Mouse (Mus musculus): Measurements from ENCODE around the gene Slc10a1.

Slc10a1 gene

GRCm38 (mm10) chr12:80927518-80927917 lies 41.0 kb downstream of the Slc10a1 start:
- DNase-seq (ENCODE audit: low read depth) = no peak

- DNase-seq (ENCODE audit: low read depth) = no peak
These were observed 42.0 kb downstream of the Slc10a1 start for GRCm38 (mm10) chr12:80926550-80926949.

DNA sequence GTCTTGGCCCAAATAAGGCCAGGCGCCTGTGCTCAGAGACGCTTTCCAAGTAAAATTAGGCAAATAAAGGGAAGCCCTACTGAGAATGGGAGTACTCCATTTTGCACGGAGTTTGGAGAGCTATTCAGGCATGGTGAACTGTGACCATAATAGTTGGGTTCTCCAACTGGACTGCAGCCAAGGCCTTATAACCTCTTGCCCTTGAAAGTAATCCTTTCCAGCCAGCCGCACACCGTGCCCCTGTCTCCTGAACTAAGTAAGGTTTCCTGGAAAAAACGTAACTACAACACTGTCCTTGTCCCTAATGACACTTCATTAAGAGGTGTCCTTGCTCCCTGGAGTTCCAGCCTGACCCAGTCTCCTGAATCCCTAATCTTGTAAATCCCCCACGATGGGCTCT lies 42.6 kb downstream of the Slc10a1 start:
- DNase-seq (ENCODE audit: low read depth) = no peak

DNA sequence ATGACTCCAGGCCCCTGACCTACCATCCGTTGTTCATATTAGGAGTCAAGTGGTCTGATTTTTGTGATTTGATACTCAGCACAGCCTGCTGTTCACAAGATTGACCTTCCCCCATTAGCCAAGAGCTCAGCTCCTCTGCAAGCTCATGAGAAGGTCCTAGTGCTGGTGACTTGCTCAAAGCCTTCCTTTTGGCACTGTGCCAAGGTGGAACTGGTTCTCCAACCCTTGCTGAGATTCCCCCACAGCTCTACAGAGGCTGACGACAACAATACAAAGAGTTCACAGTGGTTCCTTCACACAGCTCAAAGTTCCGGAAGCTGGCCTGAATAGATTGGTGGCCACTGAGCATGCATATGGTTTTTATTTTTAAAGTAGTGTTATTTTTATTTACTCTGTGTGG lies 44.3 kb downstream of the Slc10a1 start:
- no peak for DNase-seq (ENCODE audit: low read depth)

DNA sequence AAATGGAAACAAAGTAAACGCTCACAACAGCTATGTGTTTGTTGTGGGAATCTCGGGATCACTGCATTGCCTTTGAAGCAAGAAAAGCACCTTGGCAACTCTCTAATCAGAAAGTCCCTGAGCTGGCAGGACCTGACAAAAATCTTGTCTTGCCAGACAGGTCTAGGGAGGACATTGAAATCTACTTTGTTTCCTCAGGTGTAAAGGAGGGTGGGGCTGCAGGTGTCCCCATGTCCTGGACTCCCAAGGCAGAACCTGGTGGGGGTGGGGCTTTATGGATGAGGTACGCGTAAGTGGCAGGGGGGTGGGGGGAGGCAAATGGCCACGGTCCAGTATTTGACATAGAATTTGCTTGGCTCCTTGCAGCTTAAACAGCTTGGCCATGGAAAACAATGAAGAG lies 44.9 kb downstream of the Slc10a1 start:
- no peak for DNase-seq (ENCODE audit: low read depth)

DNA sequence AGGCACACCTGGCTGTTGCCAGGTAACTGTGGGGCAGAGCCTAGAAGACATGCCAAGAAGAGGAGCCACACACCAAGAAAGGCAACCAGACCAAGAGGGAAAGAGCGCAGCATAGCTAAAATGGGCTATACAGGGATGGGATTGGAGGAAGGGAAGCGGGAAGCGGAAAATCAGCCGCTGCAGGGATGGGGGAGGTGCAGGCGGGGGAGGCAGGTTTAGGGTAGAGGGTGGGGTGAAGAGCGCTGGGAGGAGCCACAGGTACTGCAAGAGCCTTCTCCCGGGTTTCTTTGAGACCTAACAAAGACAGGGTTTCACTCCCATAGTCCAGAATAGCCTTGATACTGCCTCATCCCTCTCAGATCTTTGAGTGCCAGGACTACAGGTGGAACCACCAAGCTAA lies 45.6 kb downstream of the Slc10a1 start:
- no peak for DNase-seq (ENCODE audit: low read depth)

DNA sequence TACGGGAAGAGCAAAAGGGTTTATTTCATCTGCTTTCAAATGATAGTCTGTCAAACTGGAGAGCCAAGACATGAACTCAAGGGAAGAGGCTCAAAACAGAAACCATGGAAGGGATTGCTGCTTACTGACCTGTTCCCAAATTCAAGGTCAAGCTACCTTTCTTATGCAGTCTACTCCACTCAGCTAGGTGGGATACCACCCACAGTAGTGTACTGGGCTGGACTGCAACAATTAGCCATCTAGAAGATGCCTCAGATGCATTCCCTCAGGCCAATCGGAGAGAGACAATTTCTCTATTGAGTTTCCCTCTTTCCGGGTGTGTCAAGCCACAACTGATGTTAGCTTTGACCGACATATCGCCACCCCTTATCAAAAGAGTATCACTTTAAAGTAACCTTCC lies 47.2 kb downstream of the Slc10a1 start:
- DNase-seq (ENCODE audit: low read depth) = no peak

DNA sequence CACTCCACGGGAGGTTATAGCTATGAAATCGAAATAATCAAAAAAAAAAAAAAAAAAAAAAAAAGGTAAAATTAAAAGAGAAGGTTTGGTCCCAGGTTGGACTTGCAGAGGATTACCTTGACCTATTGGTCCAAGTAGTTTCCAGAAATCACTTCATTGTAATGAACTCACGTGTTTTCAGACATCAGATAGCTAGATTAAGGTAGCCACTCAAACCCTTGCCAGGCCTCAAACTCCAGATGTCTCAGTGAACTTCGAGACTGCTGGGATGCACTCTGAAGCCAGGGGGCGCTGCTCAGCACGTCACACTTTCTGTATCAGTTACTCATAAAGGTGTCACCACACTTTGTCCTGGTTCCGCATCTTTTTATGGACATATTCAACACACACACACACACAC lies 50.7 kb downstream of the Slc10a1 start:
- peak; percentile 44 for DNase-seq (ENCODE audit: low read depth)

DNA sequence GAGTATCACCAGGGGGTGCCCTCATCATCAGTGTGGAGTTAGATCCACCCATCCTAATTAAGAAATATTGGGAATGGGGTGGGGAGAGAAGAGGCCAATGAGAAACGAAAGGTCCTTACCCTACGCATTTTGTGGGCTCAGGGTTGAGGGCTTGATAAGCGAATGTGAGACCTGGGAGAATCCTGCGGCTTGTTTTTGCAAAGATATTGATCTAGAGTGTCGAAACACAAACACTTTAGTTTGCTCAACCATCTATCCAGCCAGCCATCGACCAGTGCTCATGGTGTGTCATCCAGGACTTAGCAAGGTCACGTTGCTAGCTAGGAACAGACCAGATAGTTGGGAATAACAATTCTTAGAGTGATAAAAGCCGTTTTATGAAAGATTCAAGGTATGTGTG lies 58.9 kb downstream of the Slc10a1 start:
- DNase-seq (ENCODE audit: low read depth) = no peak
